Mouse (Mus musculus) embryonic facial prominence, embryonic 15.5 days (tissue): ENCODE measurements around the gene Mfsd6l. TPM values are rescaled to one million over a fixed set of nuclear protein-coding genes. Genes with fewer than 3 reads are reported as not detected.

Source experiments
- ATAC-seq: fragments of 200-750 bp; cut with Nextera tagmentation; 2 replicates; pipeline ENCODE4 v1.8.0; 2017; ENCODE audit warnings: low read depth, moderate TSS enrichment; ENCODE audit not compliant: insufficient number of reproducible peaks, low FRiP score, low TSS enrichment
- H3K27ac ChIP-seq: fragments of 300-500 bp; sonication (generic); replicated peaks from 2 replicates; pipeline ENCODE4 v1.5.1; 2015; ENCODE audit warnings: mild to moderate bottlenecking, inconsistent platforms
- H3K27me3 ChIP-seq: fragments of 300-500 bp; sonication (generic); 2 replicates; pipeline ENCODE4 v1.6.1; 2015; ENCODE audit warnings: inconsistent platforms
- H3K36me3 ChIP-seq: fragments of 300-500 bp; sonication (generic); 2 replicates; pipeline ENCODE4 v1.6.1; 2015; ENCODE audit warnings: mild to moderate bottlenecking, inconsistent platforms
- H3K4me1 ChIP-seq: fragments of 300-500 bp; sonication (generic); 2 replicates; pipeline ENCODE4 v1.6.1; 2015; ENCODE audit warnings: inconsistent platforms
- H3K4me2 ChIP-seq: fragments of 300-500 bp; sonication (generic); replicated peaks from 2 replicates; pipeline ENCODE4 v1.6.1; 2015; ENCODE audit warnings: mild to moderate bottlenecking, inconsistent platforms
- H3K4me3 ChIP-seq: fragments of 300-500 bp; sonication (generic); replicated peaks from 2 replicates; pipeline ENCODE4 v1.5.1; 2015; ENCODE audit warnings: mild to moderate bottlenecking, inconsistent platforms
- H3K9ac ChIP-seq: fragments of 300-500 bp; sonication (generic); 2 replicates; pipeline ENCODE4 v1.6.1; 2015; ENCODE audit warnings: inconsistent platforms
- H3K9me3 ChIP-seq: fragments of 300-500 bp; sonication (generic); replicated peaks from 2 replicates; pipeline ENCODE4 v1.6.1; 2016; ENCODE audit warnings: inconsistent platforms
- WGBS: fragments of 180-500 bp; shearing (Covaris S2); methylation state at CpG from one replicate; pipeline ENCODE4 v1.1.7; 2015; 5-methylcytosine and 5-hydroxymethylcytosine counted together
- polyA plus RNA-seq: library from polyadenylated mRNA; unstranded; fragments of >200 nt; fragmentation: Nextera tagmentation; extraction: Ambion mirVana; gene quantifications from 2 replicates; pipeline ENCODE4 v1.2.1, GENCODE M21; 2015

The Mfsd6l gene
- polyA plus RNA-seq, 1 experiment from 2014 or later = 3.4 TPM

DNA sequence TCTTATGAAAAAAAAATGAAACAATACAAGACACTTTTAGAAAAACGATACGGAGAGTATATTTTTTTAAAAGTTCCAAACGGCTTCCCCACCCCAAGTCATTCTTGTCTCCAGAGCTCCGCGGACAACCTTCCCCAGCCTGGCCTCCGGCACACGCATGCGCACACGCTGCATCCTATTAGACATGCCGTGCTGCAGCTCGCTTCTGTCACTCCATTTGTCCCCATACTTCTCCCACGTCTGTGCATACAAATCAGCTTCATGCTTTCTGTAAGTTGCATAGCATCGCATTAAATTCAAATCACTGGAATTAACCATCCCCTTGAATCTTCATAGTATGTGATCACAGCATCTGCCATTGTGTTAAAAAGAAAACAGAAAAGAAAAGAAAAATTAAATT, 27.2 kb downstream of the Mfsd6l start:
- WGBS = 66% methylated on average over 13 of the region's 13 CpGs
- no peak overlapping the region for H3K27ac ChIP-seq
- ATAC-seq = no peak

DNA sequence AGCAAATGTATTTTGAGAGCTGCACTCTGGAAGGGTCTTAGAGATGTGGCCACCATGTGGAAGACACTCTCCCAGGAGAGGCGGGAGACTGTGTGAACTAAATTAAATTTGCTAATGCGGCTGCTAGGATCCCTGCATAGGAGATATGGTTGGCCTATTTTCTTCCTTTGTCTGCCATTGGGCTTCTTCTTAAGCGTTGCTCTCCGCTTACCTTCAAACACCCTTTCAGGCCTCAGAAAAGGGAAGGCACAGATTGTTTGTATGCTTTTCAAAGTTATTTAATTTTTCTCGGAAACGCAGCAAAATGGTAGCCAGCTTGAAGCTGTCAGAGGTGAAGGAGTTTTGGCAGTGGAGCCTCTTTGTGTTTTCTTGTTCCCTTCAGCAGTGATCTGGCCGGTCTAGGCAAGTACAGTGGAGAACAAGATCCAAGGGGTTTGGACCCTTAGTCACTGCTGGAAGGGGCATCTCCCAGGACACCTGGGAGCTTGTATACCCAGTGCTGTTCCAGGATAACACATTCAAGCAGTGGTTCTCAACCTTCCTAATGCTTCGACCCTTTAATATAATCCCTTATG, 28.0 kb downstream of the Mfsd6l start:
- Histone ChIP-seq H3K9ac (no peak overlapping the region), H3K9me3 (no peaks in the 10 kb centered on the region), H3K4me2 (no peak overlapping the region), H3K27me3 (no peaks in the 10 kb centered on the region), H3K27ac (0 out of 2 replicates have a peak overlapping the region, but pooled peaks have one; percentile 4), H3K4me1 (peaks cover 8% of the 10 kb centered on the region; the same call in 1 of the 2 replicates), H3K4me3 (no peak overlapping the region), H3K36me3 (no peaks in the 10 kb centered on the region)
- WGBS = 63% methylated on average over 8 of the region's 8 CpGs
- no peak for ATAC-seq

More for the DNA sequence above, 27.2 kb downstream of the Mfsd6l start:
- no peak overlapping the region for H3K4me2 ChIP-seq
- peaks cover 8% of the 10 kb centered on the region; the same call in 1 of the 2 replicates for H3K4me1 ChIP-seq
- no peaks in the 10 kb centered on the region for H3K9me3 ChIP-seq
- H3K4me3 ChIP-seq = no peak overlapping the region
- H3K9ac ChIP-seq = no peak overlapping the region
- no peaks in the 10 kb centered on the region for H3K36me3 ChIP-seq
- no peaks in the 10 kb centered on the region for H3K27me3 ChIP-seq

DNA sequence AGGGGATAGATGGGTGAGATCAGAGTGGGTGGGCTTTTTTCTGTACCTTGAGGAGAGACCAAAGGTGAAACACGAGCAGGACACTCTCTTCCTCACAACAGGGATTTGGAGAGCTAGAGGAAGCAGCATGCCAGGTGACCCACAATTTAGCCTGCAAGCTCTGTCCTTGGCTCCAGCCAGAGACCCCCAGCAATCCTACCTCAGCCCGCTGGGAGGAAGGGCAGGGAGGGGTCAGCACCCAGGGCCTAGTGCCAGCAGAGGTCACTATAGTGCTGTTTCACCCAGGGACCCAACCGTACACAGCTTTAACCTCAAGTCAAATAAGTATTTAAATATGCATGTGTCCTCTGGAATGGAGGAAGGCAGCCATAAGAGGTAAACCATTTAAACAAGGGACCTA, 29.9 kb downstream of the Mfsd6l start:
- no peak overlapping the region for H3K4me2 ChIP-seq
- no peak overlapping the region for H3K27ac ChIP-seq
- H3K36me3 ChIP-seq = no peaks in the 10 kb centered on the region
- no peak for ATAC-seq
- no peaks in the 10 kb centered on the region for H3K9me3 ChIP-seq
- no peak overlapping the region for H3K4me3 ChIP-seq
- no peaks in the 10 kb centered on the region for H3K27me3 ChIP-seq
- H3K4me1 ChIP-seq = 0 out of 2 replicates have a peak, but pooled peaks cover 5% of the 10 kb centered on the region
- H3K9ac ChIP-seq = no peak overlapping the region
- 15% methylated on average over 3 of the region's 3 CpGs for WGBS

DNA sequence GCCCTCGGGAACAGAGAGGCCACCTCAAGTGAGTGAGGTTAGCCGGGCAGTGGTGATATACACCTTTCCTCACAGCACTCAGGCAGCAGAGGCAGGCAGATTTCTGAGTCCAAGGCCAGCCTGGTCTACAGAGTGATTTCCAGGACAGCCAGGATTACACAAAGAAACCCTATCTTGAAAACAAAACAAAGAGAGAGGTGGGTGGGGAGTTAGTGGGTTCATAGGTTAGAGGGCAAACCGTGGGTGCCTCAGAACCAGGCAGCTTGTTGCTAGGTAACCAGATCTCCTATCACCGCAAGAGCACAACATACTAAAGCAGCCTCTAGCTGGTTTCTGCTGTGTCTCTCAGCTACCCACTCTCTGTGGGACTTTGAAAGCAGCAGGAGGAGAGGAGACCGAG, 30.7 kb downstream of the Mfsd6l start, which contains the start of gene Ccdc42:
Ccdc42 (plus strand) TSS at position 301 of the 400 bp plus-strand sequence.
- H3K9ac ChIP-seq = no peak within 1 kb of the TSS
- H3K4me1 ChIP-seq = 0 out of 2 replicates have a peak, but pooled peaks cover 5% of the 10 kb centered on the region
- H3K27ac ChIP-seq = no peak within 1 kb of the TSS
- no peak within 1 kb of the TSS for H3K4me2 ChIP-seq
- no peaks in the 10 kb centered on the region for H3K36me3 ChIP-seq
- no peaks in the 10 kb centered on the region for H3K27me3 ChIP-seq
- 80% methylated on average over 5 of the region's 5 CpGs for WGBS
- no peak for ATAC-seq
- H3K9me3 ChIP-seq = no peaks in the 10 kb centered on the region
- no peak within 1 kb of the TSS for H3K4me3 ChIP-seq

DNA sequence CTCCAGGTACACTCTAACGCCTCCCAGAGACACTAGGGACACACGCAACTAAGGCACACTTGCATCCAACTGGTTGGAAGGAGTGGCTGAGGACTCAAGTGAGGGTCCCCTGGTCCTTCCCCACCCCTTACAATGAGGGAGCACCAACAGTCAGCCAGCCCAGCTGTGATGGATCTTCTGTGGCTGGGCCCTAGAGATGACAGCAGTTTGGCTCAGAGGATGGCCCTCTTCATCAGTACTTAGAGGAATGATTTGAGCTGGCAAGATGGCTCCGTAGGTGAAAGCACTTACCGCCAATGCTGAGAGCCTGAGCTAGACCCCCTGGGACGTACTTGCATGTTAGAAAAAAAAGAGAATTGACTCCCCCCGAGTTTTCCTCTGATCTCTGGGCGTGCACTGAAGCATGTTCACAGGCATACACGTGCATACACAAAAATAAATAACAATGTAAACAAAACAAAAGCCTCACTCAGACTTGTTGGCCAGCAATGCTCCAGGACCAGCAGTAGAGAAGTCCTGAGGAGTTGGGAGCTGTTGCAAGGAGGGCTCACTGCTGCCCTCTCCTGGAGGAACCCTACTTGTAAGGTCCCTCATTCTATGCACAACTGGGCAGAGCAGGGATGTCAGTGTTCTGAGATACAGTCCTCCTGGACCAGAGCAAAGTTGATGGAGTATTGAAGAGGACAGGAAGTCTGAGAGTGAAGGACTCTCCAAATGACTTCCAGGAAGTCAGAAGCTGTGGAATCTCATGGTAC, 33.2 kb downstream of the Mfsd6l start:
- H3K9ac ChIP-seq = no peak overlapping the region
- no peak overlapping the region for H3K27ac ChIP-seq
- ATAC-seq = no peak
- no peak overlapping the region for H3K4me2 ChIP-seq
- no peaks in the 10 kb centered on the region for H3K9me3 ChIP-seq
- no peaks in the 10 kb centered on the region for H3K27me3 ChIP-seq
- H3K4me3 ChIP-seq = no peak overlapping the region
- H3K4me1 ChIP-seq = peaks cover 7% of the 10 kb centered on the region; the same call in 1 of the 2 replicates
- no peaks in the 10 kb centered on the region for H3K36me3 ChIP-seq
- WGBS = 65% methylated on average over 8 of the region's 8 CpGs

DNA sequence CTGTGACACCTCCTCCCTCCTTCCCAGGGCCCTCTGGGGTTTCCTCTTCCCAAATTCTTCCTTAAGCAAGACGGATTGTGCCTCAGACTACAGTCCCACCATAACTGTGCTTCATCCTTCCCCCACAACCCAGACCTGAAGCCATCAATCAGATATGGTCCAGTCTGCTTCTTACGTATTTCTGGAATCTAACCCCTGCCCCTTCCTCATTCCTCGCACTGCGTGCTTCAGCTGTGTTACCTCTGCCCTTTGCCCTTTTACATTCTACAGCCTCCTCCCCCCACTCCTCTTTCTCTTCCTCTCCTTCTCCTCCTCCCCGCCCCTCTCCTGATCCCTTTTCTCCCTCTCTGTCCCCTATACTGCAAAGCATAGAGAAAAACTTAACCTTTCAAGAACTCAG, 35.7 kb downstream of the Mfsd6l start:
- Histone ChIP-seq H3K4me2 (no peak overlapping the region), H3K4me3 (no peak overlapping the region), H3K27me3 (no peaks in the 10 kb centered on the region), H3K9ac (no peak overlapping the region), H3K36me3 (no peaks in the 10 kb centered on the region), H3K4me1 (peaks cover 6% of the 10 kb centered on the region; the same call in 1 of the 2 replicates), H3K27ac (no peak overlapping the region), H3K9me3 (no peaks in the 10 kb centered on the region)
- ATAC-seq = no peak
- 29% methylated on average over 5 of the region's 5 CpGs for WGBS

DNA sequence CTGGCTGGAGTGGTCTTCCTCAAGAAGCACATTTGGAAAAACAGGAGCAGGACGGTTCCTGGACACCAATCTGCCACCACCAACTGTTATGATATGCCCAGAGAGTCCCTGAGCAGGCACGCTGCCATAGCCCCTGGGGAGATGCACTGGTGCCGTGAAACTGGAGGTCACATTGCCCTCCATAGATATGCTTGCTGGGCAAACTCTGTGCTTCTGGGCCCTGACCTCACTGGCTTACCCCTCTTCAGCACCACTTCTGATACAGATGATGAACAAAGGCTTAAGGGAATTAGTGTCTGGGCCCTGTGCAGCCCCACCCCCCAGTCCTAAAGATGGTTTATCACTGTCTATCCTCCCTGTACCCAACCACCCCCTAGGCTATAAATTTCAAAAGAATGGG, 37.3 kb downstream of the Mfsd6l start:
- Histone ChIP-seq H3K4me2 (no peak overlapping the region), H3K36me3 (no peaks in the 10 kb centered on the region), H3K27me3 (no peaks in the 10 kb centered on the region), H3K27ac (no peak overlapping the region), H3K9me3 (no peaks in the 10 kb centered on the region), H3K9ac (no peak overlapping the region), H3K4me1 (peaks cover 6% of the 10 kb centered on the region; the same call in 1 of the 2 replicates), H3K4me3 (no peak overlapping the region)
- 55% methylated on average over 3 of the region's 3 CpGs for WGBS
- no peak for ATAC-seq

DNA sequence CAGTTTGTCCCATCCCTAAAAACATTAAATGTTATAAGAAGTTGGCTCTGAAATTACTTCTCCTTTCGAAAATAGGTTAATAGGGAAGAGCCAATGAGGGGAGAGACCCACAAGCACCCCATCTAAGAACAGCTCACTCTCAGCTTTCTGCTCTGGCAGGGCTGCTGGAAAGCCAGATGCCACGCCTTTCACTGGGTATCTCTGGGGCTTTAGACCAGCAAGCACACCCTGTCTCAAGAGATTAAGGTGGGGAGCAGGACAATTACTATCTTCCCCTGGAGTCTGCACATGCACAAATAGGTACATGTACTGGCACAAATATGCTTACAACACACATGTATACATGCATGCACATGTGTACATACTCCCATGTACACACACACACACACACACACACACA, 41.9 kb downstream of the Mfsd6l start:
- Histone ChIP-seq H3K4me3 (no peak overlapping the region), H3K4me2 (no peak overlapping the region), H3K36me3 (no peaks in the 10 kb centered on the region), H3K4me1 (peaks cover 35% of the 10 kb centered on the region), H3K9ac (no peak overlapping the region), H3K27ac (no peak overlapping the region), H3K27me3 (no peaks in the 10 kb centered on the region), H3K9me3 (no peaks in the 10 kb centered on the region)
- WGBS = 86% methylated on average over 2 of the region's 2 CpGs
- no peak for ATAC-seq

DNA sequence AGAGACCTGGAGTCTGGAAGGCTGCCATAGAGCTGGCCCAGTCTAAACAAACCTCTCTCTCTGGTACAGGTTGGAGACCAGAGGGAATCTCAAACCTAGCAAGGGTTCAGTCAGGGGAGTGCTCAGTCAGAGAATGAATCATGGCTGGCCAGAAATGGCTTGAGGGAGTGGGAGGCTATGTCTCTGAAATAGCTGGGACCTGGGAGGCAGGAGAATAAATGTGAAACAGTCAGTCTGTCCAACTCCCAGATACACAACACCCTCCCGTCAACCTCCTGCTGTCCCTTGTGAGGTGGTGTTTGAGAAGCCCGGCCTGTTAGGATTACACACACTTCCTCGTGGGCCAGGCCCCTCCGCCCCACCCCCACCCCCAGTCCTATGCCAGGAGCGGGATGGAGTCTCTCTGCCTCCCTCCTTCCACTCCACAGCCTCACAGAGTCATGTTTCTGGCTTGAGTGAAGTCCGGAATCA, 44.6 kb downstream of the Mfsd6l start:
- Histone ChIP-seq H3K4me2 (no peak overlapping the region), H3K27ac (peak overlapping the region; percentile 85), H3K9me3 (no peaks in the 10 kb centered on the region), H3K36me3 (no peaks in the 10 kb centered on the region), H3K27me3 (no peaks in the 10 kb centered on the region), H3K9ac (no peak overlapping the region), H3K4me1 (peaks cover 31% of the 10 kb centered on the region), H3K4me3 (no peak overlapping the region)
- WGBS = 21% methylated on average over 6 of the region's 6 CpGs
- ATAC-seq = 0 out of 2 replicates have a peak, but pooled peaks have one; percentile 16

DNA sequence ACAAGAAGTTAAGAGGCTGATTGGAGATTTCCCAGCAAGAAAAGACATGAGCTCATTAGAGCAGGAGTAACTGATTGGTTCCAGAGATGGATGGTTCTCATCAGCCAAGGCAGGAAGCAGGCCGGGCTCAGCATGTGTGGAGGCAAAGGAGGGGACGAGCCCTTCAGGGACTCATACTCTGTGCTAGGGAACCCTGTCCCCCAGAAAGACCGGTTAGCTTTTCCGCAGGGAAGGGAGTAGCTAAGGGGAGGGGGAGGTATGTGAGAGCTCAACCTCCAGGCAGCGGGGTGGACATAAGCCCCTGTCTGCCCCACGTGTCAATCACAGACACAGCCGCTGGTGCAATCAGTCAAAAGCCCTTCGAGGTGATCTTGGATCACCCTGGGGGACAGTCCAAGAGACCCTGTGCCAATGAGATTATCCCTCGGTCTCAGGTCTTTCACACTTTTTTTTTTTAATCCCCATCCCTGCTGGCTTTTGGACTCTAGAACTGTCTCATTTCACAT, 45.6 kb downstream of the Mfsd6l start:
- H3K27me3 ChIP-seq = no peaks in the 10 kb centered on the region
- no peaks in the 10 kb centered on the region for H3K36me3 ChIP-seq
- WGBS = 10% methylated on average over 9 of the region's 9 CpGs
- H3K27ac ChIP-seq = peak overlapping the region; percentile 85
- H3K4me1 ChIP-seq = peaks cover 31% of the 10 kb centered on the region
- no peak overlapping the region for H3K9ac ChIP-seq
- H3K4me2 ChIP-seq = 0 out of 2 replicates have a peak overlapping the region, but pooled peaks have one; percentile 17
- ATAC-seq = peak; percentile 74; the same call in 1 of the 2 replicates
- no peak overlapping the region for H3K4me3 ChIP-seq
- H3K9me3 ChIP-seq = no peaks in the 10 kb centered on the region

DNA sequence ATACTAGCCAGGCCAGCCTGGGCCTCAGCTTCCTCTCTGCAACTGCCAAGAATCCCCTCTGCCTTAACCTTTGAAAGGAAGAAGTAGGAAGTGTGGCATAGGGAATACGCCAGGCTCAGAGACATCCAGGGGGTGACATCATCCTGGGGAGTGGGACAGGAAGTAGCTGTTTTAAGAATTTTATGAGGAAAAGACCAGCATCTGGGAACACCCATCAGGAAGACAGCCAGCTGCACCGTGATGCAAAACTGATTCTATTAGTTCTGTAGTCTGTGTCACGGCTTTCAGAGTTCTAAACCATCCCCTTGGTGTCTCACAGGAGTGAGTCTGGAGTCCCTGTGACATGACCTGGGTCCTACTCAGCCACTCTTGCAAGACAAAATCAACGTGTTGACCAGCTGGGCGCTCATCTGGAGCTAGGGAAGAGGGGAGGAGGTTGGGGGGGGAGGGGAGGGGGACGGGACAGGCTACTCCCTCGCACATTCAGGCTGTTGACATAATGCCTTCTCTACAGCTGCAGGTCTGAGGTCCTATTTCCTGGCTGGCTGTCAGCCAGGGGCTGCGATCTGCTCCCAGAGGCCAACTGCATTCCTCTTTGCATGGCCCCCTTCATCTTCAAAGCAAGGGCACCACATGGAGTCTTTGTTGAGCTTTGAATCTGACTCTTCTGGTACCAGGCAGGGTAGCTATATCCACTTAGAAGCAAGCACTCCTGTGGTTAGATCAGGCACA, 46.4 kb downstream of the Mfsd6l start:
- Histone ChIP-seq H3K4me3 (no peak overlapping the region), H3K4me1 (peaks cover 31% of the 10 kb centered on the region), H3K4me2 (no peak overlapping the region), H3K27ac (peak overlapping the region; percentile 85), H3K36me3 (no peaks in the 10 kb centered on the region), H3K27me3 (no peaks in the 10 kb centered on the region), H3K9ac (no peak overlapping the region), H3K9me3 (no peaks in the 10 kb centered on the region)
- peak; percentile 69 for ATAC-seq
- WGBS = 12% methylated on average over 8 of the region's 8 CpGs
